Mouse (Mus musculus) liver, postnatal 0 days (tissue): Measurements from ENCODE around the gene Smim26.

Experiments
- CTCF ChIP-seq: sonication (generic); IDR thresholded peaks from 2 replicates; pipeline ENCODE4 v1.5.1; 2016; ENCODE audit warnings: antibody characterized with exemption, low read depth
- EP300 ChIP-seq: IDR thresholded peaks from 2 replicates; pipeline ENCODE4 v1.6.1; 2016; ENCODE audit warnings: antibody characterized with exemption, low read depth, mild to moderate bottlenecking

GRCm38 (mm10) chr2:144553905-144554304 lies 39.9 kb upstream of the Smim26 start:
- TF ChIP-seq CTCF, result no peak
- TF ChIP-seq EP300, result no peak
